Mouse (Mus musculus) R1 (cell line): ENCODE measurements around the gene Plvap.
A peak's percentile ranks its signal among the peaks of the same experiment; 100 is the strongest.

ENCODE experiments used
- DNase-seq: peaks from one replicate; pipeline ENCODE4 v3.0.0-alpha.2; 2018; ENCODE audit warnings: low read depth, low spot score

The Plvap gene

GRCm38 (mm10) chr8:71487691-71488445 lies 23.7 kb downstream of the Plvap start, which contains the start of gene Gtpbp3:
TSS of gene Gtpbp3 (plus strand) at chr8:71488103.
- DNase-seq: peak; percentile 77

- peak; percentile 81 for DNase-seq
Observed at GRCm38 (mm10) chr8:71486136-71486529, 25.4 kb downstream of the Plvap start.

GRCm38 (mm10) chr8:71485142-71486135 lies 26.1 kb downstream of the Plvap start, which contains the start of gene Ano8:
TSS of gene Ano8 (minus strand) at chr8:71485963.
- DNase-seq: peak; percentile 91

- no peak for DNase-seq
Observed at GRCm38 (mm10) chr8:71484736-71485135, 26.8 kb downstream of the Plvap start.

- peak; percentile 99 for DNase-seq
Observed at GRCm38 (mm10) chr8:71483932-71484331, 27.6 kb downstream of the Plvap start.

- no peak for DNase-seq
Observed at GRCm38 (mm10) chr8:71478943-71479342, 32.6 kb downstream of the Plvap start.

GRCm38 (mm10) chr8:71477196-71477845 lies 34.2 kb downstream of the Plvap start:
- peak; percentile 89 for DNase-seq

- no peak for DNase-seq
Observed at GRCm38 (mm10) chr8:71476099-71476940, 35.2 kb downstream of the Plvap start.

GRCm38 (mm10) chr8:71475702-71476075 lies 35.9 kb downstream of the Plvap start:
- DNase-seq: no peak

- DNase-seq: no peak
Observed at GRCm38 (mm10) chr8:71474785-71475701, 36.5 kb downstream of the Plvap start.

GRCm38 (mm10) chr8:71474344-71474743 lies 37.2 kb downstream of the Plvap start:
- no peak for DNase-seq

GRCm38 (mm10) chr8:71472601-71473386 lies 38.8 kb downstream of the Plvap start:
- no peak for DNase-seq

GRCm38 (mm10) chr8:71471861-71472260 lies 39.7 kb downstream of the Plvap start:
- DNase-seq: no peak

GRCm38 (mm10) chr8:71470913-71471255 lies 40.7 kb downstream of the Plvap start:
- DNase-seq: no peak

- DNase-seq: no peak
Observed at GRCm38 (mm10) chr8:71470146-71470912, 41.2 kb downstream of the Plvap start.

GRCm38 (mm10) chr8:71469411-71469810 lies 42.1 kb downstream of the Plvap start:
- DNase-seq: peak; percentile 81

GRCm38 (mm10) chr8:71468916-71469315 lies 42.6 kb downstream of the Plvap start, which contains the start of gene Dda1:
TSS of gene Dda1 (plus strand) at chr8:71469199.
- peak; percentile 99 for DNase-seq

- no peak for DNase-seq
Observed at GRCm38 (mm10) chr8:71468001-71468400, 43.6 kb downstream of the Plvap start.
